Mouse (Mus musculus): Measurements from ENCODE around the gene Ppp1cb.

Ppp1cb gene

GRCm38 (mm10) chr5:32441992-32442575 is 16.6 kb upstream of the Ppp1cb start:
- in situ Hi-C loops (cut with MboI; ENCODE audit: low sequenced_read_pairs): no loop called here

GRCm38 (mm10) chr5:32443906-32444305 is 14.7 kb upstream of the Ppp1cb start:
- in situ Hi-C loops (cut with MboI; ENCODE audit: low sequenced_read_pairs): no loop called here

- in situ Hi-C loops (cut with MboI; ENCODE audit: low sequenced_read_pairs): no loop called here
These were observed 13.2 kb upstream of the Ppp1cb start for GRCm38 (mm10) chr5:32445287-32445921.

GRCm38 (mm10) chr5:32446394-32446793 is 12.2 kb upstream of the Ppp1cb start:
- in situ Hi-C loops (cut with MboI; ENCODE audit: low sequenced_read_pairs): no loop called here

GRCm38 (mm10) chr5:32446810-32447209 is 11.8 kb upstream of the Ppp1cb start:
- in situ Hi-C loops (cut with MboI; ENCODE audit: low sequenced_read_pairs): no loop called here

GRCm38 (mm10) chr5:32459251-32459881 is 723 bp downstream of the Ppp1cb start:
- in situ Hi-C loops (cut with MboI; ENCODE audit: low sequenced_read_pairs): no loop called here

- in situ Hi-C loops (cut with MboI; ENCODE audit: low sequenced_read_pairs): no loop called here
These were observed 1.5 kb downstream of the Ppp1cb start for GRCm38 (mm10) chr5:32459882-32460751.

GRCm38 (mm10) chr5:32460973-32461372 is 2.3 kb downstream of the Ppp1cb start:
- in situ Hi-C loops (cut with MboI; ENCODE audit: low sequenced_read_pairs): no loop called here

- in situ Hi-C loops (cut with MboI; ENCODE audit: low sequenced_read_pairs): no loop called here
These were observed 13.8 kb downstream of the Ppp1cb start for GRCm38 (mm10) chr5:32472332-32473028.

GRCm38 (mm10) chr5:32473029-32473352 is 14.3 kb downstream of the Ppp1cb start:
- in situ Hi-C loops (cut with MboI; ENCODE audit: low sequenced_read_pairs): no loop called here

- in situ Hi-C loops (cut with MboI; ENCODE audit: low sequenced_read_pairs): loop anchor here (25.0 kb wide), 1 partner anchor 889 kb away; the partner anchor contains the start of gene Mrpl33
These were observed 17.9 kb downstream of the Ppp1cb start for GRCm38 (mm10) chr5:32476501-32476900.

- in situ Hi-C loops (cut with MboI; ENCODE audit: low sequenced_read_pairs): loop anchor here (25.0 kb wide), 1 partner anchor 892 kb away; the partner anchor contains the start of gene Mrpl33
These were observed 20.3 kb downstream of the Ppp1cb start for GRCm38 (mm10) chr5:32478972-32479371.

GRCm38 (mm10) chr5:32485430-32485829 is 26.8 kb downstream of the Ppp1cb start:
- in situ Hi-C loops (cut with MboI; ENCODE audit: low sequenced_read_pairs): loop anchor here (25.0 kb wide), 1 partner anchor 898 kb away; the partner anchor contains the start of gene Mrpl33

GRCm38 (mm10) chr5:32488044-32488443 is 29.4 kb downstream of the Ppp1cb start:
- in situ Hi-C loops (cut with MboI; ENCODE audit: low sequenced_read_pairs): loop anchor here (25.0 kb wide), 1 partner anchor 901 kb away; the partner anchor contains the start of gene Mrpl33

- in situ Hi-C loops (cut with MboI; ENCODE audit: low sequenced_read_pairs): loop anchor here (25.0 kb wide), 1 partner anchor 907 kb away; the partner anchor contains the start of gene Mrpl33
These were observed 35.5 kb downstream of the Ppp1cb start for GRCm38 (mm10) chr5:32494084-32494700.

- in situ Hi-C loops (cut with MboI; ENCODE audit: low sequenced_read_pairs): no loop called here
These were observed 50.1 kb downstream of the Ppp1cb start for GRCm38 (mm10) chr5:32508766-32509165.

GRCm38 (mm10) chr5:32520381-32520780 is 61.7 kb downstream of the Ppp1cb start:
- in situ Hi-C loops (cut with MboI; ENCODE audit: low sequenced_read_pairs): no loop called here

GRCm38 (mm10) chr5:32549449-32549848 is 90.8 kb downstream of the Ppp1cb start:
- in situ Hi-C loops (cut with MboI; ENCODE audit: low sequenced_read_pairs): no loop called here

GRCm38 (mm10) chr5:32564697-32565096 is 106.1 kb downstream of the Ppp1cb start:
- in situ Hi-C loops (cut with MboI; ENCODE audit: low sequenced_read_pairs): no loop called here
